Mouse (Mus musculus) heart, embryonic 12.5 days (tissue): ENCODE results near the gene Matn3. TPM values are rescaled to one million over a fixed set of nuclear protein-coding genes. Genes with fewer than 3 reads are reported as not detected.
A peak's percentile ranks its signal among the peaks of the same experiment; 100 is the strongest.
"Not testable (repeated sequence)": the region's sequence is repeated elsewhere in the genome, so short reads cannot be mapped to it uniquely, and the experiment has no call there.

Experiments
- ATAC-seq: fragments of 200-750 bp; cut with Nextera tagmentation; 2 replicates; pipeline ENCODE4 v1.8.0; 2017; ENCODE audit warnings: moderate TSS enrichment, moderate library complexity; ENCODE audit not compliant: insufficient number of reproducible peaks, low FRiP score
- H3K27ac ChIP-seq: fragments of 300-500 bp; sonication (generic); 2 replicates; pipeline ENCODE4 v1.5.1; 2016; ENCODE audit warnings: mild to moderate bottlenecking, moderate library complexity; ENCODE audit not compliant: poor library complexity, severe bottlenecking
- H3K27me3 ChIP-seq: fragments of 300-500 bp; sonication (generic); replicated peaks from 2 replicates; pipeline ENCODE4 v1.6.1; 2016; ENCODE audit warnings: mild to moderate bottlenecking, moderate library complexity
- H3K36me3 ChIP-seq: fragments of 300-500 bp; sonication (generic); 2 replicates; pipeline ENCODE4 v1.6.1; 2016; ENCODE audit warnings: mild to moderate bottlenecking, moderate library complexity
- H3K4me1 ChIP-seq: fragments of 300-500 bp; sonication (generic); replicated peaks from 2 replicates; pipeline ENCODE4 v1.6.1; 2016; ENCODE audit warnings: mild to moderate bottlenecking
- H3K4me2 ChIP-seq: fragments of 300-500 bp; sonication (generic); 2 replicates; pipeline ENCODE4 v1.6.1; 2016; ENCODE audit warnings: mild to moderate bottlenecking, moderate library complexity
- H3K4me3 ChIP-seq: fragments of 300-500 bp; sonication (generic); 2 replicates; pipeline ENCODE4 v1.5.1; 2016; ENCODE audit warnings: mild to moderate bottlenecking
- H3K9ac ChIP-seq: fragments of 300-500 bp; sonication (generic); 2 replicates; pipeline ENCODE4 v1.6.1; 2016; ENCODE audit warnings: mild to moderate bottlenecking, moderate library complexity
- H3K9me3 ChIP-seq: fragments of 300-500 bp; sonication (generic); replicated peaks from 2 replicates; pipeline ENCODE4 v1.6.1; 2016; ENCODE audit warnings: mild to moderate bottlenecking, moderate library complexity
- WGBS: fragments of 180-500 bp; shearing (Covaris S2); methylation state at CpG from one replicate; pipeline ENCODE4 v1.1.7; 2016; 5-methylcytosine and 5-hydroxymethylcytosine counted together
- polyA plus RNA-seq: library from polyadenylated mRNA; unstranded; fragments of >200 nt; fragmentation: Nextera tagmentation; extraction: Ambion mirVana; gene quantifications from 2 replicates; pipeline ENCODE4 v1.2.1, GENCODE M21; 2016

Gene Matn3
- polyA plus RNA-seq, 1 experiment from 2014 or later: 0.77 TPM

GRCm38 (mm10) chr12:8919231-8919630 lies 28.5 kb upstream of the Matn3 start:
- H3K9ac ChIP-seq: no peak overlapping the region
- no peak overlapping the region for H3K4me3 ChIP-seq
- peaks cover 30% of the 10 kb centered on the region for H3K4me1 ChIP-seq
- WGBS: 90% methylated on average over 3 of the region's 3 CpGs
- no peak for ATAC-seq
- H3K27ac ChIP-seq: no peak overlapping the region
- no peak overlapping the region for H3K4me2 ChIP-seq
- no peaks in the 10 kb centered on the region for H3K36me3 ChIP-seq
- H3K27me3 ChIP-seq: no peaks in the 10 kb centered on the region
- no peaks in the 10 kb centered on the region for H3K9me3 ChIP-seq

- H3K9ac ChIP-seq: peak overlapping the region; percentile 73; the same call in 1 of the 2 replicates
- WGBS: 42% methylated on average over 1 of the region's 1 CpGs
- H3K36me3 ChIP-seq: peaks cover 6% of the 10 kb centered on the region
- H3K4me2 ChIP-seq: peak overlapping the region; percentile 95
- peaks cover 36% of the 10 kb centered on the region for H3K4me1 ChIP-seq
- no peak for ATAC-seq
- H3K9me3 ChIP-seq: no peaks in the 10 kb centered on the region
- H3K4me3 ChIP-seq: peak overlapping the region; percentile 75
- no peaks in the 10 kb centered on the region for H3K27me3 ChIP-seq
- H3K27ac ChIP-seq: peak overlapping the region; percentile 96
Observed at GRCm38 (mm10) chr12:8920996-8921393, 26.7 kb upstream of the Matn3 start.

GRCm38 (mm10) chr12:8921394-8922368 lies 26.0 kb upstream of the Matn3 start, which contains the start of gene Laptm4a:
Gene Laptm4a, plus strand, starts transcription at chr12:8921664.
- no peaks in the 10 kb centered on the region for H3K27me3 ChIP-seq
- no peaks in the 10 kb centered on the region for H3K9me3 ChIP-seq
- ATAC-seq: peak; percentile 98
- WGBS: under 1% methylated on average over 73 of the region's 73 CpGs
- peak within 1 kb of the TSS; percentile 75 for H3K4me3 ChIP-seq
- H3K4me1 ChIP-seq: peaks cover 30% of the 10 kb centered on the region
- peak within 1 kb of the TSS; percentile 95 for H3K4me2 ChIP-seq
- peak within 1 kb of the TSS; percentile 97 for H3K27ac ChIP-seq
- peaks cover 7% of the 10 kb centered on the region for H3K36me3 ChIP-seq
- H3K9ac ChIP-seq: peak within 1 kb of the TSS; percentile 87

- Histone ChIP-seq H3K9me3 (no peaks in the 10 kb centered on the region), H3K4me2 (peak overlapping the region; percentile 95), H3K27ac (peak overlapping the region; percentile 97), H3K9ac (peak overlapping the region; percentile 87), H3K4me3 (peak overlapping the region; percentile 75), H3K27me3 (no peaks in the 10 kb centered on the region), H3K4me1 (peaks cover 35% of the 10 kb centered on the region), H3K36me3 (peaks cover 7% of the 10 kb centered on the region)
- ATAC-seq: no peak
- 2% methylated on average over 30 of the region's 30 CpGs for WGBS
Observed at GRCm38 (mm10) chr12:8922369-8923124, 25.2 kb upstream of the Matn3 start.

GRCm38 (mm10) chr12:8923125-8923410 lies 24.7 kb upstream of the Matn3 start:
- 17% methylated on average over 5 of the region's 5 CpGs for WGBS
- Histone ChIP-seq H3K9me3 (no peaks in the 10 kb centered on the region), H3K27ac (peak overlapping the region; percentile 30), H3K4me2 (peak overlapping the region; percentile 95), H3K27me3 (no peaks in the 10 kb centered on the region), H3K4me3 (peak overlapping the region; percentile 75), H3K4me1 (peaks cover 40% of the 10 kb centered on the region), H3K36me3 (peaks cover 7% of the 10 kb centered on the region), H3K9ac (peak overlapping the region; percentile 87)
- ATAC-seq: no peak

- Histone ChIP-seq H3K9ac (no peak overlapping the region), H3K36me3 (peaks cover 7% of the 10 kb centered on the region), H3K4me1 (peaks cover 45% of the 10 kb centered on the region), H3K4me2 (peak overlapping the region; percentile 95), H3K9me3 (no peaks in the 10 kb centered on the region), H3K4me3 (peak overlapping the region; percentile 75), H3K27ac (no peak overlapping the region), H3K27me3 (no peaks in the 10 kb centered on the region)
- WGBS: 68% methylated on average over 2 of the region's 2 CpGs
- no peak for ATAC-seq
Observed at GRCm38 (mm10) chr12:8923603-8924002, 24.1 kb upstream of the Matn3 start.

- Histone ChIP-seq H3K9ac (no peak overlapping the region), H3K27me3 (no peaks in the 10 kb centered on the region), H3K36me3 (peaks cover 7% of the 10 kb centered on the region), H3K4me1 (peaks cover 60% of the 10 kb centered on the region), H3K9me3 (no peaks in the 10 kb centered on the region), H3K27ac (no peak overlapping the region), H3K4me3 (no peak overlapping the region), H3K4me2 (no peak overlapping the region)
- no peak for ATAC-seq
- 87% methylated on average over 3 of the region's 3 CpGs for WGBS
Observed at GRCm38 (mm10) chr12:8927652-8928051, 20.1 kb upstream of the Matn3 start.

GRCm38 (mm10) chr12:8928766-8929165 lies 19.0 kb upstream of the Matn3 start:
- Histone ChIP-seq H3K27ac (no peak overlapping the region), H3K9me3 (no peaks in the 10 kb centered on the region), H3K4me3 (no peak overlapping the region), H3K9ac (no peak overlapping the region), H3K4me2 (no peak overlapping the region), H3K4me1 (peaks cover 53% of the 10 kb centered on the region), H3K36me3 (peaks cover 11% of the 10 kb centered on the region), H3K27me3 (no peaks in the 10 kb centered on the region)
- 74% methylated on average over 4 of the region's 4 CpGs for whole genome bisulfite sequencing
- ATAC-seq: no peak

- no peak for ATAC-seq
- Histone ChIP-seq H3K27me3 (no peaks in the 10 kb centered on the region), H3K4me1 (peaks cover 55% of the 10 kb centered on the region), H3K9me3 (no peaks in the 10 kb centered on the region), H3K4me2 (no peak overlapping the region), H3K9ac (no peak overlapping the region), H3K4me3 (no peak overlapping the region), H3K27ac (no peak overlapping the region), H3K36me3 (peaks cover 24% of the 10 kb centered on the region)
- WGBS: 57% methylated on average over 4 of the region's 4 CpGs
Observed at GRCm38 (mm10) chr12:8931083-8931482, 16.6 kb upstream of the Matn3 start.

GRCm38 (mm10) chr12:8935349-8935748 lies 12.4 kb upstream of the Matn3 start:
- ATAC-seq: 0 out of 2 replicates have a peak, but pooled peaks have one; percentile 25
- H3K9ac ChIP-seq: no peak overlapping the region
- WGBS: 60% methylated on average over 5 of the region's 5 CpGs
- no peaks in the 10 kb centered on the region for H3K9me3 ChIP-seq
- H3K36me3 ChIP-seq: peaks cover 58% of the 10 kb centered on the region
- no peaks in the 10 kb centered on the region for H3K27me3 ChIP-seq
- 0 out of 2 replicates have a peak overlapping the region, but pooled peaks have one; percentile 6 for H3K27ac ChIP-seq
- H3K4me2 ChIP-seq: no peak overlapping the region
- H3K4me3 ChIP-seq: no peak overlapping the region
- H3K4me1 ChIP-seq: peaks cover 26% of the 10 kb centered on the region

- Histone ChIP-seq H3K36me3 (peaks cover 58% of the 10 kb centered on the region), H3K4me1 (peaks cover 20% of the 10 kb centered on the region)
- not testable (repeated sequence) for H3K4me2 ChIP-seq, ATAC-seq, H3K27me3 ChIP-seq, H3K9me3 ChIP-seq, H3K27ac ChIP-seq, H3K9ac ChIP-seq, H3K4me3 ChIP-seq
- 76% methylated on average over 4 of the region's 4 CpGs for WGBS
Observed at GRCm38 (mm10) chr12:8936210-8936609, 11.5 kb upstream of the Matn3 start.
